Comparison of ENCODE assay signal across 10 mouse cellular contexts in the genomic region with DNA sequence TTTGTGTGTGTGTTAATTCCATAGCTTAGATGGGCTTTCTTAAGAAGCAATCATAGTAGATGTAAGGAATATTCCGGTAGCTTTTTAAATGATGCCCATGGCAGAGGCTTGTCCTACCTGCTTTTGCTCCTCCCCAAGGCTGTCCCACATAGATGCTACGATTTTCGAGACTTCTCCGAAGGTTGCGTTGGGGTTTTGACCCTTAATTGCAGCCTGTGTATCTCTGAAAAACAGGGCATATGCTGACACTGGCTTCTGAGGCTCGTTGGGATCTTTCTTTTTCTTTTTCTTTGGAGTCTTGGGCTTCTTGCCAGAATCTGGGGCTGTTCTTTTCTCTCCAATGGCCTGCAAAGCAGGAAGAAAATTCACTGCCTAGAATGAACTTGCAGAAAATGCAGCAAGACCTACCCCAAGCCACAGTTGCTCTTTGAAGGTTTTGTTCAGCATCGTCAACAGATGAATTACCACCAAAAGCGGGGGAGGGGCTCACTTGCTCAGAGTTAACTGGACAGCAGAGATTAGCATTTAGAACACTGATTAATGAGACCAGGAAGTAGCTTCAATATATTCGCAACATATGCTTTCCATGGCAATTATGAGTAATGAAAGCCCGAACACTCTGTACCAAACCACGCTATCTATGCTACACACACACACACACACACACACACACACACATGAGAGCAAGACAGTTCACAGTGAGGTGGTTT.
DNase-seq lines count a peak whose midpoint lies in the region; ATAC-seq lines count a peak whose summit lies in the region.
"Had no signal": no experiment of that assay in that cellular context is flagged by ENCODE, and none has a peak within 500 bp of the region (broad histone marks: within the 10 kb centered on the region; RNA-seq: fewer than 3 reads in every experiment).

No protein-coding gene starts in this region.

- no peaks in the 10 kb centered on the region for H3K27me3 ChIP-seq in embryonic facial prominence, embryonic 14.5 days (replicated peaks; ENCODE audit: control insufficient read depth, insufficient read depth, low read length)
- no peaks in the 10 kb centered on the region for H3K27me3 ChIP-seq in hindbrain, embryonic 11.5 days (ENCODE audit: control insufficient read depth, insufficient read depth, low read length)
- H3K27me3 ChIP-seq in neural tube, embryonic 12.5 days (replicated peaks): no peaks in the 10 kb centered on the region
- H3K27me3 ChIP-seq: liver, embryonic 13.5 days had no signal

- H3K4me3 ChIP-seq in embryonic facial prominence, embryonic 14.5 days (ENCODE audit: low read depth, low read length): no peak overlapping the region
- no peak overlapping the region for H3K4me3 ChIP-seq in hindbrain, embryonic 11.5 days (ENCODE audit: low read depth, low read length)
- no peak overlapping the region for H3K4me3 ChIP-seq in neural tube, embryonic 12.5 days
- H3K4me3 ChIP-seq: liver, embryonic 13.5 days had no signal

- ATAC-seq in embryonic facial prominence, embryonic 14.5 days (ENCODE audit: low read depth): no peak
- peak; percentile 57 for ATAC-seq in hindbrain, embryonic 11.5 days (ENCODE audit: low FRiP score)
- ATAC-seq in neural tube, embryonic 12.5 days (ENCODE audit: low FRiP score, low read depth): peak; percentile 41; the same call in 1 of the 2 replicates

- H3K9ac ChIP-seq in embryonic facial prominence, embryonic 14.5 days (ENCODE audit: low read depth, low read length): no peak overlapping the region
- no peak overlapping the region for H3K9ac ChIP-seq in hindbrain, embryonic 11.5 days (ENCODE audit: low read depth, low read length)
- H3K9ac ChIP-seq in neural tube, embryonic 12.5 days: no peak overlapping the region
- H3K9ac ChIP-seq: liver, embryonic 13.5 days had no signal

- H3K4me1 ChIP-seq in embryonic facial prominence, embryonic 14.5 days (ENCODE audit: control insufficient read depth, insufficient read depth, low read length): no peaks in the 10 kb centered on the region
- H3K4me1 ChIP-seq in hindbrain, embryonic 11.5 days (replicated peaks; ENCODE audit: control insufficient read depth, insufficient read depth, low read length): no peaks in the 10 kb centered on the region
- peaks cover 22% of the 10 kb centered on the region for H3K4me1 ChIP-seq in neural tube, embryonic 12.5 days
- H3K4me1 ChIP-seq: liver, embryonic 13.5 days had no signal

- H3K27ac ChIP-seq in embryonic facial prominence, embryonic 14.5 days (replicated peaks; ENCODE audit: low read depth, low read length): no peak overlapping the region
- H3K27ac ChIP-seq in hindbrain, embryonic 11.5 days (ENCODE audit: low read depth, low read length): 0 out of 2 replicates have a peak overlapping the region, but pooled peaks have one; percentile 43
- peak overlapping the region; percentile 27; the same call in 1 of the 2 replicates for H3K27ac ChIP-seq in neural tube, embryonic 12.5 days
- H3K27ac ChIP-seq: liver, embryonic 13.5 days had no signal

- 66% methylated on average over 11 of the region's 11 CpGs for WGBS in embryonic facial prominence, embryonic 14.5 days
- 62% methylated on average over 11 of the region's 11 CpGs for WGBS in hindbrain, embryonic 11.5 days
- 44% methylated on average over 11 of the region's 11 CpGs for WGBS in neural tube, embryonic 12.5 days

- DNase-seq in kidney, postnatal 14 days: peak; percentile 14
- no peak for DNase-seq in kidney, adult 9 months
- peak; percentile 41 for DNase-seq in embryonic facial prominence, embryonic 14.5 days (ENCODE audit: low spot score)
- DNase-seq in hindbrain, embryonic 11.5 days (ENCODE audit: low spot score): peak; percentile 69
- DNase-seq in thymus, postnatal 14 days: no peak
- no peak for DNase-seq in thymus, postnatal 25 days
- DNase-seq in gastrocnemius, adult 8-10 months (ENCODE audit: low spot score in 2 of 2): no peak
- DNase-seq: adrenal gland, postnatal 14 days; liver, embryonic 13.5 days had no signal

- no peak overlapping the region for H3K4me2 ChIP-seq in embryonic facial prominence, embryonic 14.5 days (ENCODE audit: low read depth, low read length)
- H3K4me2 ChIP-seq in hindbrain, embryonic 11.5 days (replicated peaks; ENCODE audit: low read depth, low read length): no peak overlapping the region
- H3K4me2 ChIP-seq in neural tube, embryonic 12.5 days (replicated peaks): no peak overlapping the region
- H3K4me2 ChIP-seq: liver, embryonic 13.5 days had no signal

- H3K36me3 ChIP-seq in embryonic facial prominence, embryonic 14.5 days (ENCODE audit: control insufficient read depth, insufficient read depth, low read length): 0 out of 2 replicates have a peak, but pooled peaks cover 8% of the 10 kb centered on the region
- H3K36me3 ChIP-seq in hindbrain, embryonic 11.5 days (ENCODE audit: control insufficient read depth, insufficient read depth, low read length): peaks cover 2% of the 10 kb centered on the region; the same call in 1 of the 2 replicates
- peaks cover 46% of the 10 kb centered on the region for H3K36me3 ChIP-seq in neural tube, embryonic 12.5 days
- H3K36me3 ChIP-seq: liver, embryonic 13.5 days had no signal

- H3K9me3 ChIP-seq in embryonic facial prominence, embryonic 14.5 days (ENCODE audit: control insufficient read depth, low read length): no peaks in the 10 kb centered on the region
- H3K9me3 ChIP-seq in hindbrain, embryonic 11.5 days (ENCODE audit: control insufficient read depth, low read length): no peaks in the 10 kb centered on the region
- no peaks in the 10 kb centered on the region for H3K9me3 ChIP-seq in neural tube, embryonic 12.5 days
- H3K9me3 ChIP-seq: liver, embryonic 13.5 days had no signal

Comparison
In these comparisons a context has a peak if more than half of its experiments do, and no peak if none do; other contexts are left out.
1. DNase-seq: peak in kidney, postnatal 14 days (single experiment), embryonic facial prominence, embryonic 14.5 days (single experiment) and hindbrain, embryonic 11.5 days (single experiment); none in kidney, adult 9 months (single experiment), thymus, postnatal 14 days (single experiment), thymus, postnatal 25 days (single experiment) and gastrocnemius, adult 8-10 months (0 of 2).